Mouse (Mus musculus): ENCODE results near the gene Gm2115.

Gene Gm2115

DNA sequence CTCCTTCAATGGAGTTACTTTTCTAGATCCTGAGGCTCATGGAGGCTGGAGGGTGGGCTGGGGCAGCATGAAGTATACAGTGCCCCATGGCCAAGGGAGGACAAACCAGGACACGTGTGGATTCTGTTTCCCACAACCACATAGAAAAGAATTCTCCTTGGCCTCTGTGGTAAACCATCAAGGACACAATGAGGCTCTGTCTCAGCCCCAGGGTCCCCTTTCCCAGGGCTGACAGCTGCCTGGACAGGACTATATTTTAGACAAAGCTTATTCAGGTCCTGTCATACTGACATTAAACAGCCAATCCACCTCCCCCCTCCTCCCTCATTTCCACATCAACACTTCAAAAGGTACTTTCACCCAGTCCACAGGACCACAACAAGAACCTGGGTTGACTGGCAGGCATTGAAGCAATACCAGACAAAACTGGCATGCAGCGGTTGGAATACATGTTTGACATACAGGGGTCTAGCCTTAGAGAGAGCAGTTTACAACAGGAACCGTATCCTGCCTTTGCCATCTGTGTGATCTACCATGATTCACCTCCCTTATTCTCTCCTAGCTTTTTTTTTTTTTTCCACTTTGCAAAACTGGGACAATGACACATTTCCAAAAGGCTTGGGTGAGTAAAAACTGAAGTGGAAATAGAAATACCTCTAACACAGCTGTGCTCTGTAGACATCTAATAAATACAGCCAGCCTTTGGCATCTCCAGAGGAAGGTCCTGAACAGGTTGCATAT is 57.8 kb downstream of the Gm2115 start:
- no peak for DNase-seq (ENCODE audit: low read depth, low spot score)

DNA sequence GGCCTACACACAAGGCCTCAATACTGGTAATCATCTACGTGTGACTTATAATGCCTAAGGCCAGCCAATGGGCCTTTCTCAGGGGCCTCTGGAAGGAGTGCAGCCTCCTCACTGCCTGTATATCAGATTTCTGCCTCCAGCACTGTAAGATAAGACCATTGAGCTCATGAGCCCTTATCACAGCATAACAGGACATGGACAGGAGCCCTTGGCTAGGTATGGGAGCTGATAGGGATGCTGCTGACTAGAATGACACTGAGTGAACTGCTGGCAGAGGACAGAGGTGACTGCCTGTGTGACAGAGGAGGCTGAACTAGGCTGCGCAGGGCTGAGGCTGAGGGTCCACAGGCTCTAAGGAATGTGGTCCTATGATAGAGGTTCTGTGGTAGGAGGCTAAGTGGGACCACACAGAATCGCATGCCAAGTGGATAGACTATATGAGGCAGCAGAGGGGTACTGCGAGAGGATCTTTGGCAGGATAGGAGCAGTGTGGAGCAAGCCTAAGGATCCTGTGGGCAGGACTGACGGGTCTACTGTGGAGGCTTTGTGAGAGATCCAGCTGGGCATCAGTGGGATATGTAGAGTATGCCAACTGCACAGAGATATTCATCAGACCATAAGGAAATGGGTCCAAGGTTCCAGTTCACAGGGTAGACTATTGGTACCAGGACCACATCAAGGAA is 58.5 kb downstream of the Gm2115 start:
- DNase-seq (ENCODE audit: low read depth, low spot score) = no peak

DNA sequence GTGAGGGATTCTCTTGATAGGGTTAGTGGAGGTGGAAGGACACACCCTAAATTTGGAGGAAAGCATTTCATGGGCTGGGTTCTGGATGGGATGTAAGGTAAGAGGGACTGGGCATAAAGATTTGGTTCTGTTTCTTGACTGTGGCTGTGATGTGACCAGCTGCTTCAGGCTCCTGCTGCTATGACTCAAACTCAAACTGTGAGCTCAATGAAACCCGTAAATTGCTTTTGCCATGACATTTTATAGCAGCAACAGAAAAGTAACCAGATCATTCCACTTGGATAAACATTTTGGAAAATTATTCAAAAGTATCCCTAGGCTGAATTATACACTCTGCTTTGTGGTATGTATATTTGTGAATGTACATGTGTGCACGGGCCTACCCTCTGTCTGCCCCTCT is 61.9 kb downstream of the Gm2115 start:
- no peak for DNase-seq (ENCODE audit: low read depth, low spot score)

DNA sequence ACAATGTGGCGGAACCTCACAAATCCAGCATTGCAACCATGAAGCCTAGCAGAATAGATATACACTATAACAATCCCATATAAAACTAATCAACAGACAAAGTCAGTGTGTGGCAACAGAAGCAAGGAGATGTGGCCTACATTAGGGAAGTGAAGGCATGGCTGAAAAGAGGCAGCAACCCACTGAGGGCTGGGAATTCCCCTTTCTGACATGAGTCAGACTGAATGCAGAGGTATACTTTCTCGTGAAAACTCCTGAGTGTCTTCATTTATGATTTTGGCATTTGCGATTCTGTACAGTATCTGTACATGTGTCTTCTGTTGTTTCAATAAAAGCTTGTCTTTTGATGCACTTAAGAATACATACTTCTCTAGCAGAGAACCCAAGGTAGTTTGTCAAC is 62.6 kb downstream of the Gm2115 start:
- no peak for DNase-seq (ENCODE audit: low read depth, low spot score)

DNA sequence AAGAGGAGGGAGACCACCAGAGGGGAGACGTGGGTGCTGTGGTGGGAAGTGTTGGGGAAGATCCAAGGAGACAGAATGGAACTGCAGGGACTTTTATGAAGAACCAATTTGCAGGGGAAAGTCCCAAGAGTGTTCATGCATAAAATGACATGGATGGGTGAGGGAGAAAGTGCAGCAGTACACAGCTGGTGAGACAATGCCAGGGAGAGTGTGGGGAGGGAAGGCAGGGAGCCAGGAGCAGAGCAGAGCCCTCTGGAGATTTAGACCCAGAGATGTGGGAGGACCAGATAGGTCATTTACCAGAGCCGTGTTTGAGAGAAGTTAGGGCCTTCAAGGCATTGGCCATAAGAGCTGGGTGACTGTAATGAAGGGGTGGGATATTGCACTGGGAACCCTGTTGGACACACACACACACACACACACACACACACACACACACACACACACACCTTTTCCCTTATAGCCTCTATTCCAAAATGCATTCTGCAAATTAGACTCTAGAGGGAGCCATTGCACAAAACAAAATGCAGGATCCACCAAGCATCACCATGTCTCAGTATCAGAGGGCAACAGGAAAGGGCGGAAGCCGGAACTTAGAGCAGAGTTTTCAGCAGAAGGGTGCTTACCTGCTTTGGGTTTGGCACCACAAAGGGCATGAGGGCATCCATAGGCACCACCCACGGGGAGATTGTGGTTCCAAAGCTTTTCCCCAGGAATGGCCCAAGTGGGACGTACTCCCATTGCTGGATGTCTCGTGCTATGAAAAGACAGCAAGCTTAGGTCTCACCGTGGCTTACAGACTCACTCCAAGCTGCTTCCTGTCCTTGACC is 65.5 kb downstream of the Gm2115 start:
- DNase-seq (ENCODE audit: low read depth, low spot score) = no peak

DNA sequence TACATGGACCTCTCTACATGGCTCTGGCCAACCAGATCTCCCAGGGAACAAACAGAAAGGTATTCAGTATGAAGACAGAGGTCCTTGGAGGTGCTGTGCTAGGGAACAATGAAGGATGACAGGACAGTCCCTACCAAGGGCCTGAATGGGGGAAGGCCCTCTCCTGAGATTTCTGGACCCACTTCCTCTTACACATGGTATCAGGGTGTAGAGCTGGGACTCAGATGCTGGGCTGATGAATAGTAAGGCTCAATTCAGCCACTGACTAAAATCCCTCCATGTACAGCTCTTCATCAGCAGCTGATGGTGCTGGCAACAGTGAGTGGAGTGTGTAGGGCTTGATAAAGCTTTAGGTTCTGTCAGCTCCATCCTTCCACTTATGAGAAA is 66.2 kb downstream of the Gm2115 start:
- no peak for DNase-seq (ENCODE audit: low read depth, low spot score)

DNA sequence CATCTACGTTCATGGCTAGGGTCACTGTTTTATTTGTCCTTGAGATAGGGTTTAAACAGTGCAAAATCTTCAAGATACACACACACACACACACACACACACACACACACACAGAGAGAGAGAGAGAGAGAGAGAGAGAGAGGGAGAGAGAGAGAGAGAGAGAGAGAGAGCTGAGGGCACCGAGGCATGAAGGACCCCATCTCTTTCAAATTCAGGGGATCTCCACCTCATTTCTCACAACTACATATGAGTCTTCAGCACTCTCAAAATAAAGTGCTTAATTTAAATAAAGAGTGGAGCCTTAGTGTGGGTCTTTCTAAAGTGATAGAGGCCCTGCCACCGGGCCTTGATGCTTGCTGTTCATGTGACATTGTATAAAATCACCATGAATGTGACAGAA is 67.2 kb downstream of the Gm2115 start:
- DNase-seq (ENCODE audit: low read depth, low spot score) = no peak

DNA sequence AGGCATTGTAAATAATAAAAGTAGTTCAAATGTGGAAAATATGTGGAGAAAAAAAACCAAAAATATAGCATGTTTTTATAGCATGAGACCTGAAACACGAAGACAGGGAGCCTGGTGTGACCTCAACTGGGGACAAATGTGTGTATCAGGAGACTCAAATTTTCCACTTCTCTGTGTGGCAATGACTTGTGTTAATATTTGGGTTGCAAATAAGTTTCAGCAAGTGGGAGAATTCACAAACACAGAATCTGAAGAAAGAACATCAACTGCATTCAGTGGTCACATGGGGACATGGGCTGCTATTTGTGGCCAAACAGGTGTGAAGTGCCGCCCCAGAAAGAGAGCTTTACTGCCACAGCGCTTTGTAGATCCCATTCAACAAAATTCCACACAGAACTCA is 67.9 kb downstream of the Gm2115 start:
- no peak for DNase-seq (ENCODE audit: low read depth, low spot score)

DNA sequence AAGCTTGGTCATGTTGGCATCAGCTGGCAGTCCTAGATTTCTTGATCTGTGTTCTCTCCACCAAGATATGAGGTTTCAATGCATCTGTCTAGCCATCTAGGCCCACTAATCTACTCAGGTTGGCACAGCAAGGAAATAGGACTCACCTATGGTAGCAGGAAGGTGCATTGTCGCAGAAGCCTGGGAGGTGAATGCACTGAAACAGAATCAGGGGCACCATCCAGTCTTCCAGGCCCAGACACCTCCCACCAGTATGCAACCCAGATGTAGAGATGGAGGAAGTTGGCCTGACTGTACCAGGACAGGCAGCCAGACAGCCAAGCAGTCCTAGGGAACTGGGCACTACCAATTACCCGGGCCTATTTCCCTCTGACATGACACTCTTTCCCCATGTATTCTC is 71.9 kb downstream of the Gm2115 start:
- no peak for DNase-seq (ENCODE audit: low read depth, low spot score)

DNA sequence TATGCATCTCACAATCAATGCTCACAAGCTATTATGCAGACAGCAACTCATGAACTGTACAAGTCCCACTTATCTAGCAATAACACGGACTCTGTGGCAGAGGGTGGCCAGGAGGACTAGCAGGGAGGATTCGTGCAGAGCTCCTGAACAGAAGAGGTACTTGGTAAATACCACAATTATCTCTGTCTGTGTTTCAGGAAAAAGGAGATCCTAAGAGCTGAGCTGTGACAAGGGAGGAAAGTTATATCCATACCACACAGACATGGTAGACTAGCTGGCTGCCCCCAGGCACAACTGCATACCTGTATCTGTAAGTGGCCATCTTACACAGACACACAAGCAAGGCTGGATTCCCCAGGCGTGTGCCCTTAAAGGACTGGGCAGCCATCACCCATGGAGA is 72.6 kb downstream of the Gm2115 start:
- DNase-seq (ENCODE audit: low read depth, low spot score) = no peak

DNA sequence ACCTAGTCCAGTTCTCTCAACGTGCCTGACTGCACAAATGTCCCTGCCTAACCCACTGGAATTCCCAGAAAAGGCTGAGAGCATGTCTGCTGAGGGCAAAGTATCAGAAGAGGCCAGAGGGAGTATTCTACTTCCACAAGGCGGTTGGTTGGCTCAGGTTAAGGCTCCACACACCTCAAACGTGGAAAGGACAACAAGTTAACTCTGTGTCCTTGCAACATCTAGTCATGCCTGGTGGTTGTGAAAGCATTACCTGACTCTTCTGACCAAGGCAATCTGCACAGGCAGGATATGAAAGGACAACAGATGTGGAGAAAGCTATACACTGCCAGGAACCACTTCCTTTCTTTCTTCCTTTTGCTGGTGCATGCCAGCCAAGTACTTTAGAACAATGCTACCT is 75.7 kb downstream of the Gm2115 start:
- no peak for DNase-seq (ENCODE audit: low read depth, low spot score)

DNA sequence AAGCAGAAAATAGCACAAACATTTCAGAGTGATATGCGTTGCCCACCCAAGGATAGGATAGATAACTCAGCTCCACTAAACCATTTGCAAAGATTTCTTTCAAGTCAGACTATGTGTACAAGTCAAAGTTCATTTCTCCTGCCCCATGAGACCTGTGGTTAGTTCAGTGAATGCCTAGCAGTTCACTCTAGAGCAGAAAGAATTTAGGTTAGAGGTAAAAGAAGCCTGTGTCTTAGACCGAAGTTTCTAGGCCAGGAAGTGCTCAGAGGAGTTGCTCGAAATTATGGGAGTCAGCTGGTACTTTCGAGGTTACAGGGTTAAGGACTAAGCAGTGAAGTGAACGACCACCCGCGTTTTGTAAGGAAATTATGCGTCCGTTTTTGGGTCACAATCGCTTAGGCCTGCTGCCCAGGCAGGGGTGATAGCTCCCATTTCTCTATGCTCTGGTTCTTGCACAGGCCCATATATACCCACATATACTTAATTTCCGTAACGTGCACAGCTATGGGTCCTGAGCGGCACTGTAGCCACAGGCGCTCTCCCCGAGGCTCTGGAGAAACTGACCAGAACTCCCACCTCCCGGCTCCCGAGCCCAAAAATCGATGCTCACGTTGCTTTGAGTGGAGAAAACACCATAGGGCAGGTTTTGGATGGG is 76.4 kb downstream of the Gm2115 start:
- DNase-seq (ENCODE audit: low read depth, low spot score) = no peak

DNA sequence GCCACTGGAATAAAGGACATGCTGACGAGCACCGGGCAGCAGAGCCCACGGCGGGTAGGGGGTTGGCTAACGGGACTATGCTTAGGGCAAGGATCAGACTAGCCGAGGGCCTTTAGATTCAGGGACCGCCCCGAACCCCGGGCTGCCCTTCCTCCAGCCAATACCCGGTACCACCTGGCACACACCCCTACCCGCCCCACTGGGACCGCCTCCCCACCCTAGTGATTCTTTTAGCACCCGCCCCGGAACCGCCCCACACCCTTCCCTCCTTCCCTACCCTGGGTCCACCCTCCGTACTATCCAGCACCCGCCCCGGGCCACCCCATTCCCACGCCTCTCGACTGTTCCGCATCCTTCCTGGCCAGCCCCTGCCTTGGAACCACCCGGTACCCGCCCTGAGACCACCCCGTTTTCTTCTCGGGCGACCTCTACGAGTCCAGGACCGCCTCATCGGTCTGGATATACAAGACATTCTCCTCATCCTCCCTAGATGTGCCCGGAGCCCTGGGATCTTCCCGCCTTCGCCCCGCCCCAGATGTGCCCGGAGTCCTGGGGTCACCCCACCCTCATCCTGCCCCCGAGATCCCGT is 77.0 kb downstream of the Gm2115 start:
- peak; percentile 60 for DNase-seq (ENCODE audit: low read depth, low spot score)

DNA sequence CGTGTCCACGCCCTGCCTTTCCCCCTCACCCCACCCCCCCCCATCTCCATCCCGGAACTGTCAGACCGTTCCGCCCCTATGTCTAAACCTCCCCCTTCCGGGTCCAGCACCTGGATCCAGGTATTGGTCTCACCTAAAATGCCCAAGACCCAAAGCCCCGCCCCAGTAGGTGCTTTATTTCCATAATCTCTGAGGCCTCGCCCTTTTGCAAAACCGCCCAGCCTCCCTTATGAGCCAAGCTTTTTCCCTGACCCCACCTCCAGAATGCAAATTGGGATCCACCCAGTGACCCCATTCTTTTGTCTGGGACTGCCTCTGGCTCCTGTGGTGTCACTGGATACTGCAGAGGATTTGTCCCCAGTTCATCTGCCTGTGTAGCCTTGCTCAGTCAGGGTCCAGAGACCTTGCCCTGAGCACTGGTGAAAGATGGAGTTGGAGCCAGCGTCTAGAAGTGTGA is 77.6 kb downstream of the Gm2115 start, which contains the start of gene Fah:
Fah (minus strand) TSS at position 430 of the 457 bp plus-strand sequence.
- no peak for DNase-seq (ENCODE audit: low read depth, low spot score)

DNA sequence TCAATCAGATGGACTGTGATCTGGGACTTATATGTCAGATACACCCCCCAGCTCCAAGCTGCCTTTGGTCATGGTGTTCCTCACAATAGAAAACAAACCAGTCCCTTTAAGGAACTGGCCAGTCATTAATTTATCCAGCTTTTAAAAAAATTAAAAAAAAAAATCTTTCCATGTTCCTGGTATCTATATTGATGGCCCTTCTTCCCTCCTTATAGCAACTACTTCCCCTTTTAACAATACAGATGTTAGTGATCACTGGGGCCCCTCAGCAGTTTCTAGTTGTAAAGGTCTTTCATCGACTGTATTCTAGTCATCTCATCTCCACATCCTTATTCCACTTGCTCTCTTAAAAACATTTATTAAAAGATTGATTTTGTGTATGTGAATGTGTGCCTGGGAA is 82.9 kb downstream of the Gm2115 start:
- DNase-seq (ENCODE audit: low read depth, low spot score) = no peak

DNA sequence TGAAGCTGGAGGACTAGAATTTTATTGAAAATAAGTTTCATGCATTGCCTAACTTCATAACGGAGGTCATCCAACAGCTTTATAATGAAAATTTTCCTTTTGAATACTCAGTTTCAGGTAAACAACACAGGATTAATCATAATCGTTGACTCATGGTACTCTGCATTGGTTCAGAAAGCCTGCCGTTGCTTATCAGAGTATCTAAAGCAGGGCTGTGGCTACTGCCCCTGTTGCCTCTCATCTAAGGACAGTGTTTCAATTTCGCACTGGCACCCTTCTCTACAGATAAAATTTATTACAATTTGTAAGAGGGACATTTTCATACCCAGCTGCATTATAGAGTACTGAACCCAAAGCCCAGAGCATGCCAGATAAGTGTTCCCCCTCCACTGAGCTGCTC is 83.7 kb downstream of the Gm2115 start:
- DNase-seq (ENCODE audit: low read depth, low spot score) = no peak

DNA sequence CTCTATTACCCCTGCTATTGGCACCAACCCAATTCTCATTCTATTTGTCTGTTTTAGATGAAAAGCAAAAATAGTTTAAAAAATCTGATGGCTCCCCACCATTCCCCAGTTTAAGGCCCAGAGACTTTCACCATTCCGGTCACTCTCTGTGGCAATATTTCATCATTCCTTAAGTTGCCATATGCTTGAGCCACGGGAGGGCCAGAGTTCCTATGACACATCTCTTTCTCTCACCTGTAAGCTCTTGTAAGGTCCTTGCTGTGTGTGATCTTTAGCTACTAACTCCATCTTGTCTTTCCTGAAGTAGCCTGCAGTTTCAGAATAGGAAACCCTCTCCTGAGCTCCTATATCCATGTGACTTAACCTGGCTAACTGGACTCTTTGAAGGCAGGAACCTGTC is 90.2 kb downstream of the Gm2115 start:
- no peak for DNase-seq (ENCODE audit: low read depth, low spot score)

DNA sequence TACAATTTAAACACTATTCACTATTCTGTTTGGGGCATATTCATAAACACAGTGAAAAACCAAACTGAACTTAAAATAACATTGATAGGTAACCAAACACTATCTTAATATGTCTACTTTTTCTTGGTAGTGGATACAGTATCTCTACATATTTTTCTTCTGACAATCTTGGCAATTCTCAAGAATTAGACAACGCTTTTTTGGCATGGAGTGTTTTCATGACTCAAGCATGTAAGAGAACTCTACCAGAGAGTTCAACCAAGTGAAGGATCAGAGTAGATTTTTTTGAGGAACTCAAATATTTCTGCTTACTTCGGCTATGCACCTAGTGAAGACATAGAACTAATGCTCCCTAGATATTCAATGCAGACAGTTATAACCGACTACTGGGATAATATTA is 92.2 kb downstream of the Gm2115 start:
- no peak for DNase-seq (ENCODE audit: low read depth, low spot score)

DNA sequence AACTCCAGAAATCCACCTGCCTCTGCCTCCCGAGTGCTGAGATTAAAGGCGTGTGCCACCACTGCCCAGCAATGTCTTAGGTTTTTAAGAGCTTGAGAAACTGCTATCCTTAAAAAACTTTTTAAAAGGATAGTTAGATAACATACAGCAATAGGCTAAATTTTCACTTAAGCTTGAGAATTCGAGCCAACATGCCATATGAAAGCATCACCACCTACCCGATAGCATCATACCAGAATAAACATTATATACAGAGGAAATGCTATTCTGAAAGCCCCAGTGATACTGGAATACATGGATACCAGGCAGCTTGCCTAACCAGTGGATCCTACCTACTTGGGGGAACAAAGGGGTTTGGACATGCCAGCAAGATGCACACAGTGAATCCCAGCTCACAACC is 95.0 kb downstream of the Gm2115 start:
- DNase-seq (ENCODE audit: low read depth, low spot score) = no peak

DNA sequence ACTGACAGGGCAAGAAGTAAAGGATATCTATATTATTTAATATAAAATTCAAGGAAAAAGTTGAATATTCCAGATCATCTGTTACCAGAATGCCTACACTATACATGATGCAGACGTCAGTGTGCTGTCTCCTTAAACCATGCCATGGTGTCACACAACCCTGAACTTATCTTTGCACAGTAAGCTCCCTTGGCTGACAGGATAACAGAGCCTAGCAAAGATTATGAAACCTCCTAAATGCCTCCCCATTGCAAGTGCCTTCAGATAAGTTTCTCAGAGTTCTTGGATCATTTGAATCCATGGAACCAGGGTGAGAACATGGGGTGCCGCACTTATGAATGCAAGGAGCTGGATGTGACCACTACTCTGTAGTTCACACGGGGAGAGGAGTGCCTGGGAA is 103.1 kb downstream of the Gm2115 start:
- no peak for DNase-seq (ENCODE audit: low read depth, low spot score)
